Mouse (Mus musculus): ENCODE results near the gene Rere. TPM values are rescaled to one million over a fixed set of nuclear protein-coding genes. Genes with fewer than 3 reads are reported as not detected.

Gene Rere
- polyA plus RNA-seq, 1 experiment from 2014 or later, result 22.2 TPM

- no peak overlapping the region for H3K4me2 ChIP-seq (ENCODE audit: low read depth, low read length)
- H3K4me1 ChIP-seq (ENCODE audit: control insufficient read depth, insufficient read depth, low read length), result peaks cover 39% of the 10 kb centered on the region
- WGBS, result 14% methylated on average over 2 of the region's 2 CpGs
- H3K27ac ChIP-seq (ENCODE audit: low read length), result peak overlapping the region; percentile 68; the same call in 1 of the 2 replicates
- H3K4me3 ChIP-seq (ENCODE audit: low read length), result no peak overlapping the region
- ATAC-seq, result peak; percentile 85
- no peak overlapping the region for H3K9ac ChIP-seq (ENCODE audit: low read depth, low read length)
- H3K27me3 ChIP-seq (replicated peaks; ENCODE audit: control insufficient read depth, insufficient read depth, low read length), result no peaks in the 10 kb centered on the region
- no peaks in the 10 kb centered on the region for H3K36me3 ChIP-seq (ENCODE audit: control insufficient read depth, insufficient read depth, low read length)
- H3K9me3 ChIP-seq (ENCODE audit: control insufficient read depth, low read length), result no peaks in the 10 kb centered on the region
Measured at GRCm38 (mm10) chr4:150379772-150380171, 98.3 kb downstream of the Rere start.

- Histone ChIP-seq H3K4me1 (ENCODE audit: control insufficient read depth, insufficient read depth, low read length) (peaks cover 40% of the 10 kb centered on the region), H3K27me3 (replicated peaks; ENCODE audit: control insufficient read depth, insufficient read depth, low read length) (no peaks in the 10 kb centered on the region), H3K9me3 (ENCODE audit: control insufficient read depth, low read length) (no peaks in the 10 kb centered on the region), H3K9ac (ENCODE audit: low read depth, low read length) (no peak overlapping the region), H3K36me3 (ENCODE audit: control insufficient read depth, insufficient read depth, low read length) (no peaks in the 10 kb centered on the region), H3K4me3 (ENCODE audit: low read length) (no peak overlapping the region), H3K27ac (ENCODE audit: low read length) (peak overlapping the region; percentile 68), H3K4me2 (ENCODE audit: low read depth, low read length) (no peak overlapping the region)
- ATAC-seq, result 0 out of 2 replicates have a peak, but pooled peaks have one; percentile 17
- WGBS, result 60% methylated on average over 5 of the region's 5 CpGs
Measured at GRCm38 (mm10) chr4:150380273-150380672, 98.8 kb downstream of the Rere start.

GRCm38 (mm10) chr4:150382504-150382903, 101.1 kb downstream of the Rere start:
- no peak overlapping the region for H3K9ac ChIP-seq (ENCODE audit: low read depth, low read length)
- no peak for ATAC-seq
- H3K4me3 ChIP-seq (ENCODE audit: low read length), result no peak overlapping the region
- H3K36me3 ChIP-seq (ENCODE audit: control insufficient read depth, insufficient read depth, low read length), result no peaks in the 10 kb centered on the region
- H3K27ac ChIP-seq (ENCODE audit: low read length), result no peak overlapping the region
- H3K4me2 ChIP-seq (ENCODE audit: low read depth, low read length), result no peak overlapping the region
- no peaks in the 10 kb centered on the region for H3K9me3 ChIP-seq (ENCODE audit: control insufficient read depth, low read length)
- H3K27me3 ChIP-seq (replicated peaks; ENCODE audit: control insufficient read depth, insufficient read depth, low read length), result no peaks in the 10 kb centered on the region
- WGBS, result 69% methylated on average over 3 of the region's 3 CpGs
- peaks cover 35% of the 10 kb centered on the region for H3K4me1 ChIP-seq (ENCODE audit: control insufficient read depth, insufficient read depth, low read length)

- no peak overlapping the region for H3K4me3 ChIP-seq (ENCODE audit: low read length)
- H3K27me3 ChIP-seq (replicated peaks; ENCODE audit: control insufficient read depth, insufficient read depth, low read length), result no peaks in the 10 kb centered on the region
- peaks cover 27% of the 10 kb centered on the region for H3K4me1 ChIP-seq (ENCODE audit: control insufficient read depth, insufficient read depth, low read length)
- WGBS, result 53% methylated on average over 8 of the region's 8 CpGs
- H3K4me2 ChIP-seq (ENCODE audit: low read depth, low read length), result no peak overlapping the region
- no peak overlapping the region for H3K27ac ChIP-seq (ENCODE audit: low read length)
- no peak for ATAC-seq
- H3K9ac ChIP-seq (ENCODE audit: low read depth, low read length), result no peak overlapping the region
- H3K9me3 ChIP-seq (ENCODE audit: control insufficient read depth, low read length), result no peaks in the 10 kb centered on the region
- no peaks in the 10 kb centered on the region for H3K36me3 ChIP-seq (ENCODE audit: control insufficient read depth, insufficient read depth, low read length)
Measured at GRCm38 (mm10) chr4:150384405-150384804, 103.0 kb downstream of the Rere start.

GRCm38 (mm10) chr4:150384899-150385298, 103.5 kb downstream of the Rere start:
- peaks cover 28% of the 10 kb centered on the region for H3K4me1 ChIP-seq (ENCODE audit: control insufficient read depth, insufficient read depth, low read length)
- H3K36me3 ChIP-seq (ENCODE audit: control insufficient read depth, insufficient read depth, low read length), result no peaks in the 10 kb centered on the region
- H3K9me3 ChIP-seq (ENCODE audit: control insufficient read depth, low read length), result no peaks in the 10 kb centered on the region
- ATAC-seq, result no peak
- H3K9ac ChIP-seq (ENCODE audit: low read depth, low read length), result no peak overlapping the region
- H3K4me3 ChIP-seq (ENCODE audit: low read length), result no peak overlapping the region
- no peak overlapping the region for H3K27ac ChIP-seq (ENCODE audit: low read length)
- 75% methylated on average over 3 of the region's 3 CpGs for WGBS
- no peaks in the 10 kb centered on the region for H3K27me3 ChIP-seq (replicated peaks; ENCODE audit: control insufficient read depth, insufficient read depth, low read length)
- no peak overlapping the region for H3K4me2 ChIP-seq (ENCODE audit: low read depth, low read length)

- Histone ChIP-seq H3K4me3 (ENCODE audit: low read length) (no peak overlapping the region), H3K9me3 (ENCODE audit: control insufficient read depth, low read length) (no peaks in the 10 kb centered on the region), H3K4me1 (ENCODE audit: control insufficient read depth, insufficient read depth, low read length) (peaks cover 28% of the 10 kb centered on the region), H3K9ac (ENCODE audit: low read depth, low read length) (no peak overlapping the region), H3K36me3 (ENCODE audit: control insufficient read depth, insufficient read depth, low read length) (no peaks in the 10 kb centered on the region), H3K27me3 (replicated peaks; ENCODE audit: control insufficient read depth, insufficient read depth, low read length) (no peaks in the 10 kb centered on the region), H3K4me2 (ENCODE audit: low read depth, low read length) (no peak overlapping the region), H3K27ac (ENCODE audit: low read length) (no peak overlapping the region)
- WGBS, result 75% methylated on average over 3 of the region's 3 CpGs
- ATAC-seq, result no peak
Measured at GRCm38 (mm10) chr4:150388518-150388917, 107.1 kb downstream of the Rere start.

GRCm38 (mm10) chr4:150393607-150394006, 112.2 kb downstream of the Rere start:
- no peak overlapping the region for H3K4me3 ChIP-seq (ENCODE audit: low read length)
- peaks cover 46% of the 10 kb centered on the region for H3K4me1 ChIP-seq (ENCODE audit: control insufficient read depth, insufficient read depth, low read length)
- no peaks in the 10 kb centered on the region for H3K27me3 ChIP-seq (replicated peaks; ENCODE audit: control insufficient read depth, insufficient read depth, low read length)
- no peak for ATAC-seq
- 56% methylated on average over 8 of the region's 8 CpGs for WGBS
- no peak overlapping the region for H3K27ac ChIP-seq (ENCODE audit: low read length)
- H3K36me3 ChIP-seq (ENCODE audit: control insufficient read depth, insufficient read depth, low read length), result no peaks in the 10 kb centered on the region
- no peaks in the 10 kb centered on the region for H3K9me3 ChIP-seq (ENCODE audit: control insufficient read depth, low read length)
- no peak overlapping the region for H3K4me2 ChIP-seq (ENCODE audit: low read depth, low read length)
- no peak overlapping the region for H3K9ac ChIP-seq (ENCODE audit: low read depth, low read length)

GRCm38 (mm10) chr4:150394091-150394490, 112.6 kb downstream of the Rere start:
- ATAC-seq, result no peak
- peaks cover 46% of the 10 kb centered on the region for H3K4me1 ChIP-seq (ENCODE audit: control insufficient read depth, insufficient read depth, low read length)
- no peaks in the 10 kb centered on the region for H3K27me3 ChIP-seq (replicated peaks; ENCODE audit: control insufficient read depth, insufficient read depth, low read length)
- H3K27ac ChIP-seq (ENCODE audit: low read length), result no peak overlapping the region
- H3K4me3 ChIP-seq (ENCODE audit: low read length), result no peak overlapping the region
- no peaks in the 10 kb centered on the region for H3K36me3 ChIP-seq (ENCODE audit: control insufficient read depth, insufficient read depth, low read length)
- 65% methylated on average over 4 of the region's 4 CpGs for WGBS
- H3K4me2 ChIP-seq (ENCODE audit: low read depth, low read length), result no peak overlapping the region
- H3K9me3 ChIP-seq (ENCODE audit: control insufficient read depth, low read length), result no peaks in the 10 kb centered on the region
- H3K9ac ChIP-seq (ENCODE audit: low read depth, low read length), result no peak overlapping the region

- Histone ChIP-seq H3K27me3 (replicated peaks; ENCODE audit: control insufficient read depth, insufficient read depth, low read length) (no peaks in the 10 kb centered on the region), H3K9ac (ENCODE audit: low read depth, low read length) (no peak overlapping the region), H3K27ac (ENCODE audit: low read length) (peak overlapping the region; percentile 86; the same call in 1 of the 2 replicates), H3K36me3 (ENCODE audit: control insufficient read depth, insufficient read depth, low read length) (no peaks in the 10 kb centered on the region), H3K9me3 (ENCODE audit: control insufficient read depth, low read length) (no peaks in the 10 kb centered on the region), H3K4me1 (ENCODE audit: control insufficient read depth, insufficient read depth, low read length) (peaks cover 42% of the 10 kb centered on the region), H3K4me3 (ENCODE audit: low read length) (no peak overlapping the region), H3K4me2 (ENCODE audit: low read depth, low read length) (0 out of 2 replicates have a peak overlapping the region, but pooled peaks have one; percentile 26)
- no peak for ATAC-seq
Measured at GRCm38 (mm10) chr4:150396339-150396738, 114.9 kb downstream of the Rere start.

Measured in intestine, embryonic 16.5 days (tissue).